Mouse (Mus musculus) brain, embryonic 14.5 days (tissue): ENCODE results near the gene Gm2431.

Source experiments
- CTCF ChIP-seq: fragments of 200-500 bp; IDR thresholded peaks from 2 replicates; pipeline ENCODE4 v1.5.1; 2012; ENCODE audit warnings: inconsistent platforms, mild to moderate bottlenecking, moderate library complexity, borderline replicate concordance; ENCODE audit not compliant: insufficient read depth, insufficient read length; ENCODE audit errors: extremely low read depth
- POLR2A ChIP-seq: fragments of 200-500 bp; IDR thresholded peaks from 2 replicates; pipeline ENCODE4 v1.6.1; 2012; ENCODE audit warnings: mild to moderate bottlenecking, inconsistent platforms, borderline replicate concordance; ENCODE audit not compliant: poor library complexity, insufficient read depth, insufficient read length, severe bottlenecking; ENCODE audit errors: extremely low read depth

DNA sequence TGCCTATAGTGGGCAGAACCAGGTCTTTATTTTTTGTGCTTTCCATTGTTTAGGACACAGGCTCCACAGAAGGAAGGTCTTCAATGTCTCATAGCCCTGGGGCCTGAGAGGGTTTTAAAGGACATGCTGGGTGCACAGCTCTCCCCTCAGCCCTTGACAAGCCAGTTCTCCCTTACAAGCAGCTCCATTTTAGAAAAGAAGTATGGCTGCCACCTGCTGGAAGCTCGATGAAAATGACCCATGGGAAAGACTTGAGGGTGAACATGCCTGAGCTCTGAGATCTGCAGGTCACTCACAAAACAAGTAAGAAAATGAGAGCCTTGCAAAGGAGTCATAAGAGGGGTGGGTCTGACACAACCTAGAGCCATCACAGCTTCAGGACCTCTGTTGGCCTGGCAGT is 8.3 kb downstream of the Gm2431 start:
- TF ChIP-seq POLR2A, result no peak
- peak; percentile 66; the same call in 1 of the 2 replicates for TF ChIP-seq CTCF
